Mouse (Mus musculus) heart, embryonic 14.5 days (tissue): ENCODE data around the gene Cep170. TPM values are rescaled to one million over a fixed set of nuclear protein-coding genes. Genes with fewer than 3 reads are reported as not detected.

ENCODE experiments used
- ATAC-seq: fragments of 200-750 bp; cut with Nextera tagmentation; 2 replicates; pipeline ENCODE4 v1.8.0; 2017; ENCODE audit warnings: low read depth, moderate TSS enrichment; ENCODE audit not compliant: insufficient number of reproducible peaks, insufficient read depth, low FRiP score
- H3K27ac ChIP-seq, 2 experiments: fragments of 200-500 bp in 1 of 2; fragments of 300-500 bp in 1 of 2; sonication (generic) in 1 of 2; replicated peaks in 1 of 2; 2 replicates each; pipeline ENCODE4 v1.5.1; 2012 to 2014; ENCODE audit warnings: low read depth in 2 of 2, low read length in 2 of 2, control low read depth in 1 of 2, mild to moderate bottlenecking in 1 of 2, mixed read lengths in 1 of 2; ENCODE audit not compliant: control insufficient read depth in 1 of 2, insufficient read depth in 1 of 2
- H3K27me3 ChIP-seq: fragments of 300-500 bp; sonication (generic); 2 replicates; pipeline ENCODE4 v1.6.1; 2014; ENCODE audit warnings: mild to moderate bottlenecking, low read length, control low read depth; ENCODE audit not compliant: control insufficient read depth, insufficient read depth
- H3K36me3 ChIP-seq: fragments of 300-500 bp; sonication (generic); 2 replicates; pipeline ENCODE4 v1.6.1; 2014; ENCODE audit warnings: mild to moderate bottlenecking, control low read depth, low read length, mixed read lengths; ENCODE audit not compliant: control insufficient read depth, insufficient read depth
- H3K4me1 ChIP-seq, 2 experiments: fragments of 200-500 bp in 1 of 2; fragments of 300-500 bp in 1 of 2; sonication (generic) in 1 of 2; 2 replicates each; pipeline ENCODE4 v1.6.1; 2012 to 2014; ENCODE audit warnings: low read length in 2 of 2, control low read depth in 1 of 2, mixed read lengths in 1 of 2; ENCODE audit not compliant: control insufficient read depth in 2 of 2, insufficient read depth in 2 of 2
- H3K4me2 ChIP-seq: fragments of 300-500 bp; sonication (generic); 2 replicates; pipeline ENCODE4 v1.6.1; 2014; ENCODE audit warnings: mild to moderate bottlenecking, low read length
- H3K4me3 ChIP-seq, 2 experiments: fragments of 200-500 bp in 1 of 2; fragments of 300-500 bp in 1 of 2; sonication (generic) in 1 of 2; 2 replicates each; pipeline ENCODE4 v1.5.1; 2012 to 2014; ENCODE audit warnings: low read length in 2 of 2, mild to moderate bottlenecking in 2 of 2, control low read depth in 1 of 2, low read depth in 1 of 2, moderate library complexity in 1 of 2; ENCODE audit not compliant: control insufficient read depth in 1 of 2, insufficient read depth in 1 of 2
- H3K9ac ChIP-seq: fragments of 300-500 bp; sonication (generic); 2 replicates; pipeline ENCODE4 v1.6.1; 2014; ENCODE audit warnings: mild to moderate bottlenecking, low read length
- H3K9me3 ChIP-seq: fragments of 300-500 bp; sonication (generic); 2 replicates; pipeline ENCODE4 v1.6.1; 2016; ENCODE audit warnings: low read length, control low read depth; ENCODE audit not compliant: control insufficient read depth
- WGBS: fragments of 180-500 bp; shearing (Covaris S2); extraction: QIAGEN DNeasy Blood & Tissue Kit; methylation state at CpG from one replicate; pipeline ENCODE4 v1.1.7; 2014; 5-methylcytosine and 5-hydroxymethylcytosine counted together
- polyA plus RNA-seq: library from polyadenylated mRNA; unstranded; fragments of >200 nt; fragmentation: Nextera tagmentation; extraction: Ambion mirVana; gene quantifications from 2 replicates; pipeline ENCODE4 v1.2.1, GENCODE M21; 2014

Cep170 gene
- polyA plus RNA-seq, 1 experiment from 2014 or later = 27.5 TPM

DNA sequence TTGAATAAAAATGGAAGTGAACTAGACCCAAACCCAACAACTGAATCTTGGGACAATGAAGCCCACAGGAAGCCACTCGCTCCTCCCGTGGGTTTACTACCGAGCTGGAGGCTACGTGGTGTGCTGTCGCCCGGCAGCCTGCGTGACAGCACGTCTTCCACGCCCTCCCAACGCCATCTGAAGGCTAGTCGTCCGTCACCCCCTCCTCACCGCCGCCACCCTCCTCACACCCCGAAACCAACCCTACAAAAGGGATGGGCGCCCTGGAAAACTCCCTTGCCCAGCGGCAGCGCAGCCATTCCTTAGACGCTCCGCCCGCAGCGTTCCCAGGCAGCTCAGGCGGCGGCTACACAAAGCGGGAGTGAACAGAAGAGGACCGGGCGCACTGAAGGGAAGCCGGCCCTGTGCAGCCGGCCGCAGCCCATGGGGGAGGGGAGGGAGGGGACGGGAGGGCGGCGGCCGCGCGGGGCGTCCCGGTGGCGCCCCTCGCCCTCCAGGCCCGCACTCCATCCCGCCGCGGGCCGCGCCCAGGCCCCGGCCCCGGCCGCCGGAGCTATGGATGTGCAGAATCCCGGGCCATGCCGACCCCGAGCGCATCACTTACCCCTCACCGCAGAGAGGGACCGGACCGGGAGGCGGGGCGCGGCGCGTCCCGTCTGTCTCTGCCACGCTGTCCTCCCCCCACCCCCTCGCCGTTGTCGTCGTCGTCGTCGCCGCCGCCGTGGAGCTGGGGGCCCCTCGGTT is 403 bp downstream of the Cep170 start:
- Histone ChIP-seq H3K9ac (peak overlapping the region; percentile 79), H3K4me3 (peak overlapping the region; percentile 60 to 87), H3K36me3 (no peaks in the 10 kb centered on the region), H3K27ac (peak overlapping the region; percentile 95 to 98), H3K27me3 (no peaks in the 10 kb centered on the region), H3K9me3 (no peaks in the 10 kb centered on the region), H3K4me1 (peaks cover 5 to 25% of the 10 kb centered on the region in 2 experiments), H3K4me2 (peak overlapping the region; percentile 79)
- WGBS = 0% methylated on average over 60 of the region's 75 CpGs
- peak; percentile 66 for ATAC-seq

DNA sequence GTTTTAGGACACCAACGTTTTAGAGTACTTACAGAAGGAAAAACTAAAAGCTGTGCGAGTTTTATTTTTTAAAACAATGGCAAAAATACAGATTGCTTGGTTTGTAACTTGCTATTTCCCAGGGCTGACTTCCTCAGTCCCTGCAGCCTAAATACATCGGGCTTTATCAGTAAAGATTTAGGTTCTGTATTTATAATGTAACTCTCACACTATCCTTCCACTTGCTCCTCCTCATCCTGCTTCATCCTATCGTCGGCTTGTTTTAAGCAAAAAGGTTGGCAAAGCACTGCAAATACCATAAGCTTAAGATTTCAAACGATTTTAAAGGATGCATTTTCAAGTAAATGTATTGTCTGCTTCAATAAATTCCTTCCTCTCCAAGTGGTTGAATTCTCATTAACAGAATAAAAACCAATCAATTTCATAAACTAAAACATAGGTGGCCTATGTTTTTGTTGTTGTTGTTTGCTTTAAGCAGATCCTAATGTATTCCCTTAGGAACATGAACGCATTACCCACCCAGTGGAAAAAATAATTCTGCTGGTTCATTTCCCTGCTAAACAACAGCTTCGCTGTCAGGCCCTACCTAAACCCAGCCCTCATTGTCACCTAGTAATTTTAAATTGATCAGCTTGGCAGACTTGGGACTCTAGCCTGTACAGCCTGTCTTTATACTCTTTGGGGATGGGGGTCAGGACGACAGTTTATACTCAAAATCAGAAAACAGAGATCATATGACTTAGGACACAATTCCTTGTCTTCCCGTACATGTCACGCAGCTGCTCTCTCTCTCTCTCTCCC is 1.2 kb downstream of the Cep170 start:
- ATAC-seq = no peak
- H3K9me3 ChIP-seq = no peaks in the 10 kb centered on the region
- H3K4me2 ChIP-seq = peak overlapping the region; percentile 79
- no peaks in the 10 kb centered on the region for H3K36me3 ChIP-seq
- peak overlapping the region; percentile 79 for H3K9ac ChIP-seq
- H3K4me1 ChIP-seq = peaks cover 3 to 18% of the 10 kb centered on the region in 2 experiments; a peak in 3 of 4 replicates
- H3K27me3 ChIP-seq = no peaks in the 10 kb centered on the region
- H3K4me3 ChIP-seq = peak overlapping the region; percentile 60 to 87
- 11% methylated on average over 11 of the region's 11 CpGs for WGBS
- peak overlapping the region; percentile 95 to 98 for H3K27ac ChIP-seq

DNA sequence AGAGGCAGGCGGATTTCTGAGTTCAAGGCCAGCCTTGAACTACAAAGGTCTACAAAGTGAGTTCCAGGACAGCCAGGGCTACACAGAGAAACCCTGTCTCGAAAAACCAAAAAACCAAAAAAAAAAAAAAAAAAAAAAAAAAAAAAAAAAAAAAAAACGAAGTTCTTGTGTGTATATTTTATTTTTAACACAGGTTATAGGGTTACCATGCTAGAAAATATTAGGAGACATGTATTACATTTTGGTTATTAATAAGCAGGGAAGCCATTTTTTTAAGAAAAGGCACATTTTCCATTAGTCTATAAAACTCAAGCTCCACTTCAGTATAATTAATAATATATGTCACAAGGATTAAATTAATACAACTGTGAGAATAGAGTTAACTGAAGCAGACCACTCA is 2.0 kb downstream of the Cep170 start:
- peaks cover 3 to 23% of the 10 kb centered on the region in 2 experiments; a peak in 3 of 4 replicates for H3K4me1 ChIP-seq
- peak overlapping the region; percentile 79 for H3K4me2 ChIP-seq
- no peak for ATAC-seq
- peak overlapping the region in 1 of 2 experiments; percentile 60; a peak in 3 of 4 replicates for H3K4me3 ChIP-seq
- 69% methylated on average over 3 of the region's 3 CpGs for WGBS
- no peaks in the 10 kb centered on the region for H3K36me3 ChIP-seq
- peak overlapping the region in 1 of 2 experiments; percentile 98; a peak in 1 of 4 replicates for H3K27ac ChIP-seq
- H3K27me3 ChIP-seq = no peaks in the 10 kb centered on the region
- H3K9ac ChIP-seq = peak overlapping the region; percentile 79
- H3K9me3 ChIP-seq = no peaks in the 10 kb centered on the region

DNA sequence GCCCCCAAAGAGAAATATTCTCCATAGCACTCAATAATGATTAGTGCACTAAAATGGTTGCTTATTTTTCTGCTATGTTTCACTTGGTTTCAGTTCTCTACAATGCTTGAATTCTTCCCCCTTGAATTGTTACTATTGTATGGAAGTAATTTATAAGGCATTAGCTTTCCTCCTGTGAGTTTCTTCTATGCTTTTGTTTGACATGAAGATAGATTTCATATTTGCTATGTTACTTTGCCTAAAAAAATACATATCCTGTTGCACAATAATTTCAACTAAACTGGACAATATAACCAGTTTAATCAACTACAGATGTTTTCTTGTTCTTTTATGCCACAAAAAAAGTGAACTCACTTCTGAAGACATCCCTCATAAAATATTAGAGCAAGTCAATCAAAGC is 3.7 kb downstream of the Cep170 start:
- no peak overlapping the region for H3K4me2 ChIP-seq
- H3K4me1 ChIP-seq = peaks cover 3 to 23% of the 10 kb centered on the region in 2 experiments; a peak in 3 of 4 replicates
- H3K36me3 ChIP-seq = no peaks in the 10 kb centered on the region
- no peak overlapping the region for H3K9ac ChIP-seq
- ATAC-seq = no peak
- no peaks in the 10 kb centered on the region for H3K9me3 ChIP-seq
- no peak overlapping the region for H3K4me3 ChIP-seq
- H3K27me3 ChIP-seq = no peaks in the 10 kb centered on the region
- no peak overlapping the region for H3K27ac ChIP-seq

DNA sequence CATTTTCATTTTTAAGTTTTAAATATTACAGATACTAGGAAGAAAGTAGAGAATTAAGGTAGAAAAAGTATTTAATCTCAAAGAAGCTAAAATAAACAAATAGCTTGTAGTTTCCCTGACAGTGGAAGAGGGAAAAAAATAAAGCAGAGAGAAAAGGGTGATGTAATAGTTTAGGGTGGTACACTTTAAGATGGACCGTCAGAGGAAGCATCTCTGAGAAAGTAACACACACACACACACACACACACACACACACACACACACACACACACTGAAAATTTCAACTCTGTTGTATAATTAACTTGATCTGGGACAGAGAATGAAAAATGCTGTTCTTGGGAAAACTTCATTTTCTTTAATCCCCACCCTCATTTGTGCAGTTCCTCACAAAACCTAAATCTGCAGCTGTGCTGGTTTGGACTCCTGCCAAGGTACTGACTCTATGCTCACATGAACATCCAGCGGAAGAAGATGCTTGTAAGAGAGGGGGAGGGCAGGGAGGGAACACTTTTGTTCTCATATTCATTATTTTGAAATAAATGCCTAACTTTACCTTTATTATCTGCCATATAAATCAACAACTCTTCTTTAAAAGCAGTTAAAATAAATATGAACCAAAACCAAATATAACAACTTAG is 13.0 kb downstream of the Cep170 start:
- H3K9me3 ChIP-seq = no peaks in the 10 kb centered on the region
- H3K4me3 ChIP-seq = no peak overlapping the region
- H3K4me2 ChIP-seq = no peak overlapping the region
- peaks cover 2 to 14% of the 10 kb centered on the region in 2 experiments; a peak in 2 of 4 replicates for H3K4me1 ChIP-seq
- no peak overlapping the region; a peak in 1 of 4 replicates for H3K27ac ChIP-seq
- no peaks in the 10 kb centered on the region for H3K36me3 ChIP-seq
- ATAC-seq = no peak
- no peaks in the 10 kb centered on the region for H3K27me3 ChIP-seq
- H3K9ac ChIP-seq = no peak overlapping the region
- WGBS = 13% methylated on average over 2 of the region's 2 CpGs

DNA sequence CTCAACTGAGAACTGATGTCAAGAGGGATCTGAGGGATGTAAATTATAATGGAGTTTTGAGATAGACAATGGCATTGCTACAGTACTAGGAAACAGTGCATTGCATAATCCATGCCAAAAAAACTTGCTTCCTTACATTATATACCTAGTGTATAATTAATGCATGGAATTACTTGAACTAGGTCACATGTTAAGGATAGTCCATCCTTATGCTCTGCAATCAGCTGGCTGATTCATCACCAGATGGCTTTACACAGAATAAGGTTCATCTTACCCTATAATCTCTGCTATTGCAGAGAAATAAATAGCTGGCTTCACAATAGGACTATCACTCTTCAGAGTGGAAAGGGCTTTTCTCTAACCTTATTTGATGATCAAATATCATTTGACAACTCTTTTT is 15.2 kb downstream of the Cep170 start:
- H3K4me3 ChIP-seq = no peak overlapping the region
- no peaks in the 10 kb centered on the region for H3K9me3 ChIP-seq
- peaks cover 4 to 23% of the 10 kb centered on the region in 2 experiments for H3K4me1 ChIP-seq
- no peak overlapping the region for H3K27ac ChIP-seq
- no peaks in the 10 kb centered on the region for H3K27me3 ChIP-seq
- no peak overlapping the region for H3K9ac ChIP-seq
- ATAC-seq = no peak
- H3K36me3 ChIP-seq = peaks cover 2% of the 10 kb centered on the region; the same call in 1 of the 2 replicates
- H3K4me2 ChIP-seq = no peak overlapping the region

DNA sequence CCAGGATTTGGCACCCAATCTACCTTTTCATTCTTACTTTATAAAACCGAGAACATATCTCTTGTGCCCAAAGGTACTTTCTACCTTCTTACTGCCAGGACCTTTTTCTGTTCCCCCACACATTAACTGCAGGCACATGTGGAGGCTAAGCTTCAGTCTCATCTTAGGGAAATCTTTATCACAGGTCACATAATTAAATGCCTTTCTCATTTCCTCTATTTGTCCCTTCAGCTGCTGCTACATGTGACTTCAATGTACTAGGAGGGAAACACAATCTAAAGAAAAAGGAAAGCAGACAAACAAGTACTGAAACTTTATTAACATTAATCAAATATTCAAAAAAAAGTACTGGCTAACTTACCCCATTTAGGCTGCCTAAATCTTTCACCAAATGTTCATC is 21.7 kb downstream of the Cep170 start:
- WGBS = 83% methylated on average over 1 of the region's 1 CpGs
- Histone ChIP-seq H3K9me3 (no peaks in the 10 kb centered on the region), H3K36me3 (peaks cover 43% of the 10 kb centered on the region), H3K4me2 (no peak overlapping the region), H3K27ac (no peak overlapping the region), H3K9ac (no peak overlapping the region), H3K4me1 (peaks cover 2 to 9% of the 10 kb centered on the region in 2 experiments; a peak in 2 of 4 replicates), H3K4me3 (no peak overlapping the region), H3K27me3 (no peaks in the 10 kb centered on the region)
- ATAC-seq = no peak
